Mouse (Mus musculus): ENCODE results near the gene Mindy3. TPM values are rescaled to one million over a fixed set of nuclear protein-coding genes. Genes with fewer than 3 reads are reported as not detected.

Gene Mindy3
- polyA plus RNA-seq, 1 experiment from 2014 or later, result 47.5 TPM

GRCm38 (mm10) chr2:12307311-12307710, 112.0 kb downstream of the Mindy3 start:
- H3K4me3 ChIP-seq (ENCODE audit: low read depth, low read length), result no peak overlapping the region
- H3K27ac ChIP-seq (ENCODE audit: low read depth, low read length), result no peak overlapping the region
- no peaks in the 10 kb centered on the region for H3K27me3 ChIP-seq (replicated peaks; ENCODE audit: control insufficient read depth, insufficient read depth, low read length)
- no peaks in the 10 kb centered on the region for H3K9me3 ChIP-seq (replicated peaks; ENCODE audit: control insufficient read depth, low read length)
- DNase-seq (ENCODE audit: low spot score), result no peak
- H3K9ac ChIP-seq (ENCODE audit: low read length), result no peak overlapping the region
- H3K4me2 ChIP-seq (ENCODE audit: low read length), result no peak overlapping the region
- H3K4me1 ChIP-seq (ENCODE audit: control insufficient read depth, insufficient read depth, low read length), result no peaks in the 10 kb centered on the region
- ATAC-seq, result no peak
- no peaks in the 10 kb centered on the region for H3K36me3 ChIP-seq (ENCODE audit: control insufficient read depth, insufficient read depth, low read length)

GRCm38 (mm10) chr2:12305064-12305650, 114.1 kb downstream of the Mindy3 start:
- no peaks in the 10 kb centered on the region for H3K9me3 ChIP-seq (replicated peaks; ENCODE audit: control insufficient read depth, low read length)
- H3K27ac ChIP-seq (ENCODE audit: low read depth, low read length), result no peak overlapping the region
- H3K27me3 ChIP-seq (replicated peaks; ENCODE audit: control insufficient read depth, insufficient read depth, low read length), result no peaks in the 10 kb centered on the region
- 91% methylated on average over 9 of the region's 9 CpGs for WGBS
- ATAC-seq (no peak), DNase-seq (ENCODE audit: low spot score) (no peak)
- no peak overlapping the region for H3K4me3 ChIP-seq (ENCODE audit: low read depth, low read length)
- H3K4me1 ChIP-seq (ENCODE audit: control insufficient read depth, insufficient read depth, low read length), result no peaks in the 10 kb centered on the region
- no peak overlapping the region for H3K4me2 ChIP-seq (ENCODE audit: low read length)
- H3K9ac ChIP-seq (ENCODE audit: low read length), result no peak overlapping the region
- H3K36me3 ChIP-seq (ENCODE audit: control insufficient read depth, insufficient read depth, low read length), result no peaks in the 10 kb centered on the region

DNA sequence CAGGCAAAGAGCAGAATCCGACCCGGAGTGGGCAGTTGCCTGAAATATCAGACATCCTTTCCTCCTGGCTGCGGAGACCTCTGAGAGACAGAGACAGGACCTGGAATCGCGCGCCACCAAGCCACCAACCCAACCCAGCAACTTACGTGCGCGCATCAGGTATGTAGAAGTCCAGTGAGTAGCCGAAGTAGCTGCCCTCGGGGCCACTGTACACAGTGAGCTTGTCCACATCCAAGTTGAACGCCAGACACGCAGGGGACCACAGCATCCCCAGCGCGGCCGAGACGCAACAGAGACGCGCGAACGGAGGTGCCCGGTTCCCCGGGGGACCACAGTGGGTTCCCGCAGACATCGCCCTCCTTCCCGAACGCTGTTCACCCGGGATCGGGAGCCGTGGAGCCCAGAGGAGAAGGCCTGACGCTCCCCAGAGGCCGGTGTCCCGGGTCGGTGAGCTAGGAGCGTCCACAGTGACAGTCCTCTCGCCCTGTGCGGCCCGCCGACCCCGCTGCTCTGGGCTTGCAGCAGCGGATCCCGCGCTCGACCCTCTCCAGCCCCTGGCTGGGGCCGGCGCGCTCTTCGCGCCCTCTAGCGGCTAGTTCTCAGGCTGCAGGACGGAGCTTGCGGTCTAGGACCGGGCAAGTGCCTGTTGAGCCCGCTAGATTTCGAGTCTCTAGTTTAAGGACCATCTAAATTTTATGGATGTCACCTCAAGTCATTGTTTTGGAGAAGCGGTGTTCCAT, 117.7 kb downstream of the Mindy3 start, which contains the start of gene Itga8:
Gene Itga8 (minus strand): TSS at position 492 of the 740 bp plus-strand sequence.
- Histone ChIP-seq H3K36me3 (ENCODE audit: control insufficient read depth, insufficient read depth, low read length) (no peaks in the 10 kb centered on the region), H3K4me1 (ENCODE audit: control insufficient read depth, insufficient read depth, low read length) (no peaks in the 10 kb centered on the region), H3K9me3 (replicated peaks; ENCODE audit: control insufficient read depth, low read length) (no peaks in the 10 kb centered on the region), H3K9ac (ENCODE audit: low read length) (peak within 1 kb of the TSS; percentile 81), H3K4me2 (ENCODE audit: low read length) (peak within 1 kb of the TSS; percentile 83), H3K4me3 (ENCODE audit: low read depth, low read length) (peak within 1 kb of the TSS; percentile 63), H3K27me3 (replicated peaks; ENCODE audit: control insufficient read depth, insufficient read depth, low read length) (no peaks in the 10 kb centered on the region), H3K27ac (ENCODE audit: low read depth, low read length) (no peak within 1 kb of the TSS)
- ATAC-seq, result peak; percentile 98
- 1% methylated on average over 56 of the region's 56 CpGs for WGBS
- peak; percentile 85 for DNase-seq (ENCODE audit: low spot score)

DNA sequence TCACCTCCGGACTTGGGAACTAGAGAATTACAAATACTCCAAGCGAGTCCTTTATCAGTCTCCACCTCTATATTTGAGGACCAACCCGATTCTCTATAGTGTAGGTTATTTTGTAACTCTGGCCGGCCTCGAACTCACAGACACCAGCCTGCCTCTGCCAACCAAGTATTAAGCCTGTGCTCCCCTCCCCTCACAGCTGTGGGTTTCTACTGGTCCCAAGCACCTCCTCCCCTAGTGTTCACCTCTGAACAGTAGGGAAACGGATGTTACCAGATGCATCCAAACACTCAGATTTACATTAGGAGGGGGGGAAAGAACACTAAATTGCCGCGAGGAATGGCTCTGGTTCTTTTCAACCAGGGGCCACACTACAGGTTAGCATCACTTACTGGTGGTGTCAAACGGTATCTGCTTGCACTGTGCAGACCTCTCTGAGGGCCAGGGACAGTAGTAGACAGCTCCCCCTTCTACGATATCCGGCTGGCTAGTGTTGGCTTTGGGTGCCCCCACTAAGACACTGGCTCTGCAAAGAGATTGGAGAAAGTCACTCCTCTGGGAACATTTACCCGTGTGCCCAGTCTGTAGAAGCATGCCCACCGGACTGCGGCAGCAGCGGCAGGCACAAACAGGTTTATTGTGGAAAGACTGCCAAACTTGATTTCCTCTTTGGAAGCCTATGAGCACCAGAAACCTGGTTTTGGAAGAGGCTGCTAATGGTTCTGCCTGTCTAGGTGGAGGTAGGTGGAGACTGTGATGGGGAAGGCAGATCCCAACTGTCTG, 118.6 kb downstream of the Mindy3 start:
- Histone ChIP-seq H3K4me1 (ENCODE audit: control insufficient read depth, insufficient read depth, low read length) (no peaks in the 10 kb centered on the region), H3K27ac (ENCODE audit: low read depth, low read length) (no peak overlapping the region), H3K4me3 (ENCODE audit: low read depth, low read length) (peak overlapping the region; percentile 63), H3K4me2 (ENCODE audit: low read length) (peak overlapping the region; percentile 83), H3K9ac (ENCODE audit: low read length) (no peak overlapping the region), H3K9me3 (replicated peaks; ENCODE audit: control insufficient read depth, low read length) (no peaks in the 10 kb centered on the region), H3K27me3 (replicated peaks; ENCODE audit: control insufficient read depth, insufficient read depth, low read length) (no peaks in the 10 kb centered on the region), H3K36me3 (ENCODE audit: control insufficient read depth, insufficient read depth, low read length) (no peaks in the 10 kb centered on the region)
- 75% methylated on average over 15 of the region's 15 CpGs for WGBS
- no peak for ATAC-seq
- DNase-seq (ENCODE audit: low spot score), result no peak

DNA sequence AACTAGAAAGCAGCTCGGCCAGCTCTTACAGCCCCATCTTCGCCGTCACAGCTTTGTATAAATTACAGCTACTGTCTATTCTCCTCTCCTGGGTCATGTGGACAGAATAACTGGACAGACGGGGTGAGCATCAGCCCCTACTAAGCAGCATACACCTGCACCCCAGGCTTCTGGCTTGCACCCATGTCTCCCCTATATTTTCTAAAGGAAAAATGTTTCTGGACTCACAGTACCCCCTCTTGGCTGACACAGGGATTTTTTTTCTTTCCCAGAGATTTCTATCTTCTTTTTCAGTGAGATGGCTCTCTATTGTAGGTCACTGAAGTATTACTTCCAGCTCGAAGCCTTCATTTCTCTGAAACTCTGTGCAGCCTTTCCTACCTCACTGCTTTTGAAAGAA, 122.0 kb downstream of the Mindy3 start:
- ATAC-seq (no peak), DNase-seq (ENCODE audit: low spot score) (no peak)
- Histone ChIP-seq H3K4me2 (ENCODE audit: low read length) (no peak overlapping the region), H3K36me3 (ENCODE audit: control insufficient read depth, insufficient read depth, low read length) (no peaks in the 10 kb centered on the region), H3K4me3 (ENCODE audit: low read depth, low read length) (no peak overlapping the region), H3K4me1 (ENCODE audit: control insufficient read depth, insufficient read depth, low read length) (no peaks in the 10 kb centered on the region), H3K9me3 (replicated peaks; ENCODE audit: control insufficient read depth, low read length) (no peaks in the 10 kb centered on the region), H3K9ac (ENCODE audit: low read length) (no peak overlapping the region), H3K27me3 (replicated peaks; ENCODE audit: control insufficient read depth, insufficient read depth, low read length) (no peaks in the 10 kb centered on the region), H3K27ac (ENCODE audit: low read depth, low read length) (no peak overlapping the region)
- 82% methylated on average over 5 of the region's 5 CpGs for WGBS

Other genes starting within 250 kb of the Mindy3 start
- gene Itga8, start 117.5 kb downstream of the Mindy3 start, polyA plus RNA-seq (2014; fragmentation: Nextera tagmentation; extraction: Ambion mirVana), result 1.5 and 2.3 TPM in 2 replicates

Measured in forebrain, embryonic 14.5 days (tissue).